Mouse (Mus musculus) frontal cortex, postnatal 14 days (tissue): Measurements from ENCODE around the gene Heatr3.

Experiments used
- DNase-seq, 2 experiments: peaks; one replicate each; pipeline ENCODE4 v3.0.0; 2022; ENCODE audit warnings: low spot score in 2 of 2

Gene Heatr3

GRCm38 (mm10) chr8:88137748-88138484 is at the start of gene Heatr3:
Gene Heatr3, plus strand, starts transcription at chr8:88137855.
- DNase-seq: peak; percentile 92 to 93

- DNase-seq: no peak
Measured at GRCm38 (mm10) chr8:88088006-88088405, 49.6 kb upstream of the Heatr3 start.

DNA sequence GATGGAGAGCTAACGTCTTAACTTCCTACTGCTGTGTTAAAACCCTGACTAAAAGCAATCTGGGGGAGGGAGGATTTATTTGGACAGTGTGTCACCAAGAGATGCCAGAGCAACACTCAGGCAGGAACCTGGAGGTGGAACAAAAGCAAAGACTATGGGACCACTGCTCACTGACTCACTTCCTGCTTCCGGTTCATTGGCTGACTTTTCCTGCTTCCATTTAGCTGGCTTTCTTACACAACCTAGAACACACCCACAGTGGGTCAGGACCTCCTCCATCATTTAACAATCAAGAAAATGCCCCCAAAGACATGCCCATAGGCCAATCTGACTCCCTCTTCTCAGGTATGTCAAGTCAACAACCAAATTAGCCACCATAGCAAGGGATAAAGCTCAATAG is 46.0 kb upstream of the Heatr3 start:
- no peak for DNase-seq

- DNase-seq: no peak
Measured at GRCm38 (mm10) chr8:88093367-88093766, 44.3 kb upstream of the Heatr3 start.

DNA sequence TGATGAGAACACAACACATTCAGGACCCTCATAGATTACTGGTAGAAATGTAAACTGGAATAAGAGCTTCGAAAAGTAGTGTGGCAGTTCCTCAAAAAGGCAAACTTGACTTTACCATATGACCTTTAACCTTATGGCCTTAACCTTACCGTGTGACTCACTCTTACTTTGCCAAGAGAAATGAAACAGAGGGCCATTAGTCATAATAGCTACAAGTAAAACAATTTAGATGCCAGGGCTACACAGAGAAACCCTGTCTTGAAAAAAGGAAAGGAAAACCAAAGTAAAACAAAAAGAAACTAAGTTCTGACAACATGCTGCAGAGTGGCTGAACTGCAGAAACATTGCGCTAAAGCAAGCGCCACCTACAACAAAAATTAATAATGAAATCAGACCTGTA is 38.8 kb upstream of the Heatr3 start:
- no peak for DNase-seq

GRCm38 (mm10) chr8:88099526-88099925 is 38.1 kb upstream of the Heatr3 start:
- peak in 1 of 2 experiments; percentile 11 for DNase-seq

DNA sequence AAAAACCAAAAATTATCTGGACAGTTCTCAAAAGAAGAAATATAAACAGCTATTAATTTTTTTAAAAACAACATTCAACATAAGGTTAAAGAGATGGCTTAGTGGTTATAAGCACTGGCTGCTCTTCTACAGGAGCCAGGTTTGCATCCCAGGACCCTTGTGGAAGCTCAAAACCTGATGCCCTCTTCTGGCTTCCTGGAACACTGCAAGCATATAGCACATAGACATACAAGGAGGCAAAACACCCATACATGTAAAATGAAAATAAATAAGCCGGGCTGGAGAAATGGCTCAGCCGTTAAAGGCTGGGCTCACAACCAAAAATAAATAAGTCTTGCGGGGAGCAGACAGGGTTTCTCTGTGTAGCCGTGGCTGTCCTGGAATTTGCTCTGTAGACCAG is 28.4 kb upstream of the Heatr3 start:
- no peak for DNase-seq

GRCm38 (mm10) chr8:88118456-88119036 is 19.1 kb upstream of the Heatr3 start, which contains the start of gene Cnep1r1:
Gene Cnep1r1, plus strand, starts transcription at chr8:88118769.
- DNase-seq: peak; percentile 88 to 90

DNA sequence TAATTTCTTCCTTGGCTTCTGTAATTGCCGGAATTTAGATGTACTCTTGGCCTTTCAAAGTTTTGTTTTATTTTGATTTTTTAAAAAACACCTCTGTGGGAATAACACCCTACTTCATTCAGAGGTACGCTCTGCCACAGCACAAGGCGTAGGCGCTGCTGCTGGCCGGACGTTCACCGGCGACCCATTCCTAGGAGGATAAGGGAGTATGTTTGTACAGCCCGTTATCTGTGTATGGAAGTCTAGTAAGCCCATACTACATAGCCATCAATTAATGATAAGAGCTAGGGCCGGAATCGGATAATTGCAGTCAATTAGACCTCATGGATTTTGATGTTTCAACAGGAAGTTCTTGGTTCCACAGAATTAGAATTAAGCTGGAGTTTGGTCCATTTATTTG is 18.6 kb upstream of the Heatr3 start:
- no peak for DNase-seq

DNA sequence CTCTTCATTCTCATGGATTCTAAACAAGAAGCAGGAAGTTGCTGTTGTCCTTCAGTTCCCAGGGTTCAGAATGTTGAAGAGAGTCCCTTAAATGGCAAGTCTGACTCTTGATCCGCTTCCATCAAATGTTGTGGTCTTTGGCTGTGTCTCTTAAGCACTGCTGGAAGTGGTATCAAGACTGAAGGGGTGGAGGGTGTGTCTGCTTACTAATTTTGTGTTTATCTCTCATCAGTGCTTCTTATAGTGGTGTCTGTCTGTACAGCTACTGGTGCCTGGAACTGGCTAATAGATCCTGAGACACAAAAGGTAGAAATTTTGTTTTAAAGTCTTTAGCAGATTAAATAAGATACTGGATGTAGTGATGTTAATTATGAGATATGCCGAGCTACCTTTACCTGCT is 12.8 kb upstream of the Heatr3 start:
- DNase-seq: no peak

- DNase-seq: no peak
Measured at GRCm38 (mm10) chr8:88129397-88129796, 8.3 kb upstream of the Heatr3 start.

DNA sequence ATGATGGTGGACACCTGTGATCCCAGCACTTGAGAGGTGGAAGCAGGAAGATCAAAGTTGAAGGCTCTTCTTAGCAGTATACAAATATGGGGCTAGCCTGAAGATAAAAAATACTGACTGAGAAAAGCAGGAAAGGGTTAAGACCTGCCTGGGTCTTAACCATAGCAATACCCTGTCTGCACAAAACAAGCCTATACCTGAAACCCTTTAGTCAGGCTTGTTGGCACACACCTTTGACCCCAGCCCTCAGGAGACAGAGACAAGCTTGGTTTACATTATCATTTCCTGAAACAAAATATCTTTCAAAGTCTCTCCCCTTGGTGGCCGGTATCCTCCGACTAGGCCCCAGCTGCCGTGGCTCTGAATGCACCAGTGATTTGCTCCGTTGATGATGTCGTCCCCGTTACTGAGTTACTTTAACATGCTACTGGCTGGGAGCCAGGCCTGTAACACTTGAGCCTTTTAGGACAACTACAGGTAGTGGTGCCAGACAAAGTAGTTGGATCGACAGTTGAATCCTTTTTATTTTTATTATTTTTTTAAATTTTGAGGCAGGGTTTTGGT is 6.8 kb upstream of the Heatr3 start:
- no peak for DNase-seq

- DNase-seq: no peak
Measured at GRCm38 (mm10) chr8:88139256-88139655, 1.6 kb downstream of the Heatr3 start.

- no peak for DNase-seq
Measured at GRCm38 (mm10) chr8:88141629-88142028, 4.0 kb downstream of the Heatr3 start.

- no peak for DNase-seq
Measured at GRCm38 (mm10) chr8:88144041-88144440, 6.4 kb downstream of the Heatr3 start.

DNA sequence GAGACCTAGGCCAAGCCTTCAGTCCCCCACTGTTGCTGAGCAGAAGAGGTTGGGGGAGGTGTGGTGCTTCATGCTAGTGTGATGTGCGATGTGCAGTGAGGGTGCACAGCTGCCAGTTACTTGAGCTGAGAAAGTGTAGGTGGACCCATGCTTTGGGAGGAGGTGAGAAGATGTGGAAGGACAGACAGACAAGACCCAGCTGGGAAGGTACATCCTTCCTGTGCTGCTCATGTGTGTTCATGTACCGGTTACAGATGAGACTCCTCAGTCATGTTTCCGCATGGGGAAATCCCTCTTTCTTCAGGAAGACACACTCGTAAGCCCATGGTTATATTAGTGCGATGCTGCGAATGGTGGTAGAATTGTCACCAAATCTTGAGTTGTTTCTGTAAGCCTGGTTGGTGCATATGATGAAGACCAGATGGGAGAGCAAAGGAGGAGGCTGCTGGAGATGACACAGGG is 13.3 kb downstream of the Heatr3 start:
- DNase-seq: peak in 1 of 2 experiments; percentile 17

GRCm38 (mm10) chr8:88160237-88160995 is 22.8 kb downstream of the Heatr3 start:
- DNase-seq: no peak

DNA sequence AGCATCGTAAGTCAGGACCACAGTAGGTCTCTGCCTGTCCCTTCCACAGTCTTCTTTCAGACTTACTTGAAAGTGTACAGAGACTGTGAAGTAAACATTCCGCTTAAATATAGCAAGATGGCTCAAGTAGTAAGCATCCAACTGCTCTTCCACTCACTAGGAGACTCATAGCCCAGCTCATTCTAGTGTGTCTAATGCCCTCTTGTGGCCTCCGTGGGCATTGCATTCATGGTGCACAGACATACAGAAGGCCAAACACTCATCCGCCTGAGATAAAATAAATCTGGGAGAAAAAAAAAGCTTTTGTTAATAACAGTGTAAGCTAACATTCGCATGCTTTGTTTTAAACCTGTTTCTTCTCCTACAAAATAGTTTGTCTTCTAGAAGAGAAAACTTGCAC is 23.8 kb downstream of the Heatr3 start:
- DNase-seq: peak in 1 of 2 experiments; percentile 56

DNA sequence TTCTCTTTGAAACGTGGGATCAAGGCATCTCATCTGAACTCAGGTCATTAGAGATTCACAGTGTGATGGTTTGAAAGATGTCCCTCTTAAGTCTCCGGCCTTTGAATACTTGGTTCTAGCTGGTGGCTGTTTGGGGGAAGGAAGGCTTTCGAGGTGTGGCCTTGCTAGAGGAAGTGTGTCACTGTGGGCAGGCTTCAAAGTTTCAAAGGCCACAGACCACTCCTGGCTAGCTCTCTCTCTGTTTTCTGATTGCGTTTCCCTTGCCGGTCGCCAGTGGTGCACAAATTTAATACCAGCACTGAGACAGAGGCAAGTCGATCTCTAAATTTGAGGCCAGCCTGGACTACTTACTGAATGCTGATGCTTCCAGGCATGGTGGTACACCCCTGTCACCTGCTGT is 37.6 kb downstream of the Heatr3 start:
- no peak for DNase-seq

- DNase-seq: no peak
Measured at GRCm38 (mm10) chr8:88177291-88177690, 39.6 kb downstream of the Heatr3 start.

- DNase-seq: no peak
Measured at GRCm38 (mm10) chr8:88183121-88183520, 45.5 kb downstream of the Heatr3 start.

DNA sequence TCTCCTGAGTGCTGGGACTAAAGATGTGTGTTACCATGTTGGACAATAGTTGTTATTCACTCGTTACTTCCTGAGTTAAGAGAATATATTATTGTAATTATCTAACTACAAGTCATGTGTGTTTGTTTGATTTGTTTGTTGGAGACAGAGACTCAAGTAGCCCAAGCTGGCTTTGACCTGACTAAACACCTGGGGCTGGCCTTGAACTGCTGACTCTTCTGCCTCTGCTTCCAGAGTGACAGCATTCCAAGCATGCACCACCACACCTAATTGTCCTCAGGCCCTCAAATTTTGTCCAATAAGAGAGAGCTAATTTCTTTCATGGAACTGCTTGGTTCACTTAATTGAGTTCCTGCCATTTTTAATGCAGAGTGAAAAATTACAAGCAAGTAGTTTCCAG is 47.3 kb downstream of the Heatr3 start:
- no peak for DNase-seq
